Mouse (Mus musculus): ENCODE measurements around the gene Antxr1.

The Antxr1 gene

GRCm38 (mm10) chr6:87292911-87293851, 42.4 kb downstream of the Antxr1 start:
- no peak for DNase-seq (ENCODE audit: low spot score)

- no peak for DNase-seq (ENCODE audit: low spot score)
Observed at GRCm38 (mm10) chr6:87287251-87287650, 48.4 kb downstream of the Antxr1 start.

DNA sequence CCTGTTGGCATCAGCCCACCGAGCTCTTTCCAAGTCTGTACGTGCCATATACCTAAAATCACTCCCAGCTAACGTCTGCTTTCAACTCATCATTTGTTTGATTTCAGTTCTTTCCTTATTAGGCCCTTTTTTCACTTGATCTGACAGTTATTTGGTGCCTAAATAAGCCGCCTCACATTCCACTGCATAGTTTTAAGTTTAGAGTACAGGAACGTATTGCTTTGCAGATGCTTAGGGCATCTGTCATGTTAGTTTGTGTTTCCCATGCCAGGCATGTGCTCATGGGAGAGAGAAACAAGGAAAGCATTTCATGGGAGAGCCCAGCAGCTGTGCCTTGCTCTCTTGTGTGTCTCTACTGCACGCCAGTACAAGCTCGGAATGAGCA, 50.3 kb downstream of the Antxr1 start:
- no peak for DNase-seq (ENCODE audit: low spot score)

DNA sequence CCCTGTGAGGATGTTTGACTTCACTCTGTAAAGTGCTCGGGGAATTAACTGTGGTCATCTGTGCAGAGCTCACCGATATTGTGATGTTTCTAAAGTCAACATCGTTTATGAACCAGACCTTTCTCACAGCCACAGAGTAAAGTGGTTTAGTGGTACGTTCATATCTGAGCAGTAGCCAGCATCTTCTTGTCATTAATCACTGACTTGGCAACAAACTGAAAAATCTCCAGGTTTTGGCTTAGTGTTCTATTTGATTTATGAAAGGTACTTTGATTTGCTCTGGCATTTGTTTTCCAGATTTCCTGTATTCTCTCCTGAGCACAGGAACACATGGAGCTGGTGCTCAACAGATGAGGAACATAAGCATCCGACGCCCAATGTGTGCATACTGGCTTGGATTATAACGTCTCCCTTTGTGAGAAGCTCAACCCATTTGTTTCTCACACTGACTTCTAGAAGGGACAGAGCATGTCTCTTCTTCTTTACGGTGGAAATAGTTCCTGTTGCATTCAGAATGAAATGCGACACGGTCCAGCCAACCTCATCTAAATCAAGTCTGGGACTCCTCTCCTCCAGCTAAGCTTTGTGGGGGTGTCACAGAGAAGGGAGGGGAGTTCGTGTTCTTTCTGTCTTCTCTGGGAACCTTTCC, 50.8 kb downstream of the Antxr1 start:
- no peak for DNase-seq (ENCODE audit: low spot score)

DNA sequence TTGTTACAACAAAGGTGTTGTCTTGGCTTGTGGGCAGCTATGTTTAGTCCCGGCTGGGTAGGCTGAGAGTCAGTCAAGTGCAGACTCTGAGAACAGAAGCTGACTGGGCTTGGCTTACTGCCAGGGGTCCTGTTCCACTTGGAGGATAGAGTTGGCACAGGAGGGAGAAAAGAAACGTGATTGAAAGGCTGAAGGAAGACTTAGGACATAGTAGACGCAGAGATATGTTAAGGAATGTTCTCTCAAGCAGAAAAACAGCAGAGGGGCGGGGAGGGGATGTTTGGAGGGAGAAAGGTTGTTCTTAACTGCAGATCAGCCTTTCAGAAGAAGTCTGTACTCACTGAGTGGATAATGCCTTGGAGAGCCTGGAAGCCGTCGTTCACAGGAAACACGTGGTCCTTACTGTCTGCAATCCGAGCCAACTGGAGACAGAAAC, 53.3 kb downstream of the Antxr1 start:
- peak; percentile 45 for DNase-seq (ENCODE audit: low spot score)

DNA sequence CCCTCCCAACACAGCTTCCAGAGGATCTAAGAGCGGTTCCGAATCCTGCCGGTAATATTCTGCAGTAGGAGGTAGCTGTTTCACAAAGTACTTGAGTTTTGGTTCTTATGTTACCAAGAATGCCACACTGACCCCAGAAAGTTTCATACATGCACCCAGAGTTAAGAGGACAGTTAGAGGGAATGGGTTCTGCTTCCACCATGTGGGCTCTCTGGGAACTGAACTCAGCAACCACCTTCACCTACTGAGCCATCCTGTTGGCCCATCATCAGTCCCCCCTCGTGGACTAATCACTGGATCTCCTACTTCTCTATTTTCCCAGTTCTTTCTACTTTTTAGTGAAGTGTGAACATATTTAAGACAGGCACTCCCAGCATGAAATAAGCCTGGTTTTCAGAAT, 53.9 kb downstream of the Antxr1 start:
- no peak for DNase-seq (ENCODE audit: low spot score)

DNA sequence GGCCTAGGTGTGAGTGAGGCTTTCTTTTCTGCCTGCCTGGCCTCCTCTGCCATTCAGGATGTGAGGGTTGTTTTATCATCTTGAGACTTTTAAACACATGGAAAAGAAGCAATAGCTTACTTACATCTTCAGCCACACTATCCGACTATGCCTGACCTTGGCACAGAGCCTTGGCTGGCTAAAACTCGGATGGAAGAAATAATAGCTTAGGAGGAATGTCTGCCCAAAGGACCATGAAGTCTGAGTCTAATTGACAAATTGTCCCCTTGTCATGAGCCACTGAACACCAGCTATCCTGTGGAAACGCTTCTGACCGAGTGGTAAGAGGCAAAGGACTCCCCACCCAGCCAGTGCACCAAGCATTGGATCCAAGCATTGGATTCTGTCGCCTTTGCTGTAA, 57.5 kb downstream of the Antxr1 start:
- DNase-seq (ENCODE audit: low spot score) = peak; percentile 50

GRCm38 (mm10) chr6:87277527-87277926, 58.1 kb downstream of the Antxr1 start:
- DNase-seq (ENCODE audit: low spot score) = peak; percentile 30

DNA sequence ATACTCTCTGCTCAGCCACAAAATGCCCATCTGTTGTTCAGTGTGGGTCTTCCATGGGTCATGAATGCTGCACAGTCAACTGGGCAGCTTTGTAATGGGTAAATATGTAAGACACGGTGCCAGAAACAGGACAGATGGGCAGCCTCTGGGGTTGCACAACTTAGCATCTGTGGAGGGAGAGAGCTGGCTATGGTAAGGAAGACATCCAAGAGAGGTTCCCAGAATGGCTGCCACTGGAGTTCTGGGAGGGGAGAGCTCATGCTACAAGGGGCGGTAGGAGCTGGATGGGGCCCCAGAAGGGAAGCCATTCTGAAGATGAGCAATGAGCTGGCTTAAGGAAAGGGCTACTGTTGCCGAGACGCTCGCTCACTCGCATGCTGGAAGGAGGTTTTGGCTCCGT, 58.7 kb downstream of the Antxr1 start:
- no peak for DNase-seq (ENCODE audit: low spot score)

- no peak for DNase-seq (ENCODE audit: low spot score)
Observed at GRCm38 (mm10) chr6:87274779-87275178, 60.8 kb downstream of the Antxr1 start.

GRCm38 (mm10) chr6:87273791-87274190, 61.8 kb downstream of the Antxr1 start:
- no peak for DNase-seq (ENCODE audit: low spot score)

DNA sequence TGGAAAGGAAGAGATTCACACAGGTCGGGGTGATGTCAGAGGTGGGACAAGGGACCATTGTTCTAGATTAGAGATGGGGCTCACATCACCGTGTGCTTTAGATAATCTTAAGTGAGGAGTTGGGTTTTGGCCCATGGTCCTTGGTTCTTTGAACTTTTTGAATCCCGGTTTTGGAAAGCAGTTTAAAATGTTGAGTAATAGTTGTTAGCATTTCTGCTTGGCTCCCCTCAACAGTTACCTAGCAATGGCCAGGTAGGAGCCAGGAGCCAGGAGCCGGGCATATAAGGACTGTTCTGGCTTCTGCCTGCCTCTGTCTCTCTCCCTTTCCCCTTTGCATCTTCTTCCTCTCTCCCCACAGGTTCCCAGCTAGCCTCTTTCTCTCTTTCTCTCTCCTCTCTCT, 62.5 kb downstream of the Antxr1 start:
- DNase-seq (ENCODE audit: low spot score) = no peak

- no peak for DNase-seq (ENCODE audit: low spot score)
Observed at GRCm38 (mm10) chr6:87272202-87272601, 63.4 kb downstream of the Antxr1 start.

DNA sequence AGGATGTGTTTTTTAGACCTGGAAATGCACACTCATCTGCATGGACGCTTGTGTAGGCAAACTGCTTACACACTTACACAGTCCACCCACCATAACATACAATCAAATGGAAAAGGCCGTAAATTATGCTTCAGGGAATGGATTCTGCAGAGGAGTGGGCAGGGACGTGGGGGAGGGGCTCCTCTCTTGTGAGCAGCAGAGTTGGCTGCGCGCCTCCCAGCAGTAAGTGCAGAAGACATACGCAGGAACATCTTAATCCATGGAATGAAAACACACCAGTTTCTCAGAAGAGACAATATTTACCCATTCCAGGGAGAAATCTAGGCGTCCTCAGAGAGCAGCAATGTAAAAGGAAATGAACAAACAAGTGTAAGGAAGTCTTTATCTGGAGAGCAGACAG, 65.2 kb downstream of the Antxr1 start:
- peak; percentile 46 for DNase-seq (ENCODE audit: low spot score)

- no peak for DNase-seq (ENCODE audit: low spot score)
Observed at GRCm38 (mm10) chr6:87269950-87270349, 65.7 kb downstream of the Antxr1 start.

- DNase-seq (ENCODE audit: low spot score) = no peak
Observed at GRCm38 (mm10) chr6:87262666-87263065, 73.0 kb downstream of the Antxr1 start.

GRCm38 (mm10) chr6:87258976-87259375, 76.6 kb downstream of the Antxr1 start:
- no peak for DNase-seq (ENCODE audit: low spot score)

- DNase-seq (ENCODE audit: low spot score) = no peak
Observed at GRCm38 (mm10) chr6:87257981-87258775, 77.4 kb downstream of the Antxr1 start.

DNA sequence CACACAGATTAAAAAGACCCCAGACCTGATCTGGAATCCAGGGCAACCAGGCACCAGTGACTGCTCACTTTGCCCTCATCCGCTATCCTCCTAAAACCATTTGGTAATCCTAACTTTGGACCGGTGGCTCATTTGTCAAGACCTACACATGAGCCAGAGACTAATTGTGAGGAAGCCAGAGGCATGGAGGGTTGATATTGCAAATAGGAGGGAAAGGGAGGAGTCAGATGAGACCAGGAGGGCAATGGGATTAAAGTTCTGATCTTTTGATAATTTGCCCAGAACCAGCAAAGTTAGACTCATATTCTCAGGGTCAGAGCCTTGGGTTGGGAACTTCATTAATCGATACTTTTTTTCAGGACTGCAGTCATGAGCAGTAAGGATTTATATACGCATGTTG, 78.2 kb downstream of the Antxr1 start:
- DNase-seq (ENCODE audit: low spot score) = no peak

- DNase-seq (ENCODE audit: low spot score) = no peak
Observed at GRCm38 (mm10) chr6:87255668-87256067, 80.0 kb downstream of the Antxr1 start.

DNA sequence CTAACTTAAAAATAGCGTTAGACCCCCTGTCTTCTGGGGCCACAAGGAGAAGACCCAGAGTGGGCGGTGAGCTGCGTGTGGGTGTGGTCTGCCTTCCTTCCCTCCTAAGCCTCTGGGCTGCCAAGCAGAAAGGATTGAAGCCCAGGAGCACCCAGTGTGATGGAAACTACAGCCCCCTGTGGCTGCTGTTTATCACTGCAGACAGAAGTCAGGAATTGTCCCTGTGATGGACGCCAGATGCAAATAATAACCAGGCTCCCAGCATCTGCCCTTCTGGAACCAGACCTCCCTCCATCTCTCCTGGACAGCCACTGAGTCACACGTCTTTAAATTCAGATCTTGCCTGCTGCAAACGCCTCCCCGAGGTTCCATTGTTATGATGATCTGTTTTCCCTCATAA, 80.9 kb downstream of the Antxr1 start:
- no peak for DNase-seq (ENCODE audit: low spot score)

DNA sequence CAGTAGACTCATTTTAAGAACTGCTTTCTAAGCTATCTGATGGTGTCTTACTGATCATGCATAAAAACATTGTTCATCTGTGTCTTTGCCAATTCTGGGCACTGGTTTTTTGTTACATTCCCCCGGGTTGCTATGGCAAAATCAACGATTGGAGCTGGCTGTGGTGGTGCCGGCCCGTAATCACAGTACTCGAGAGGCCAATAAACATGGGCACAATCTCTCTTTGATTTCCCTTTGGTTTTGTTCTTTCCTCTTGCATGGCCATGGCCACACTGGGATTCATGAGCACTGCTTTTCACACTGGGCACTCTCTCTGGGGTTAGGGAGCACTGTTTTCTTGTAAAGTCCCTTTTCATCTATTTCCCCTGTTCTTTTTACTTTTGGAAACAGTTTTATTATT, 83.9 kb downstream of the Antxr1 start:
- no peak for DNase-seq (ENCODE audit: low spot score)

DNA sequence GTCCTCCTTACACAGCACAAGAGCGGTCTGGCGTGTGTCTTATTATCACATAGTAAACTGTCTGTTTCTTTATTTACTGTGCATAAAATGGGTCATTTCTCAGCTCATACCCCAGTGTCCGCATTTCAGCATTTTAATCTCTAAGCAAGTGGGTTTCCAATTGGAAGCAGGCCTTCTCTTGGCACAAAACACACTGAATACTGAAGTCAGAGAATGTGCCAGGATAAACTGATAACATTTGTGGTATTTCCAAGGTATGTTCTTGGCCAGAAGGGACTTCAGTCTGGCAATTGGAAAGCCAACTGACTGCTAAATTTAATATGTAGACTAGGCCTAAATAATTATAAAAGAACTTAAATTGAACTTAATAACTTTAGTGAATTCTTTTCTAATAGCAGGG, 84.9 kb downstream of the Antxr1 start:
- DNase-seq (ENCODE audit: low spot score) = no peak

All from ovary, adult 18-20 months (tissue).